Mouse (Mus musculus) megakaryocyte, embryonic 14.5 days (primary cell): ENCODE measurements around the gene Emc3.

ENCODE experiments used
- FLI1 ChIP-seq: IDR thresholded peaks from 2 replicates; pipeline ENCODE4 v1.6.1; 2012; ENCODE audit warnings: low read length, inconsistent platforms, mixed read lengths
- GATA1 ChIP-seq: IDR thresholded peaks from 3 replicates; pipeline ENCODE4 v1.6.1; 2012; ENCODE audit warnings: mixed read lengths, low read length, inconsistent platforms, borderline replicate concordance

DNA sequence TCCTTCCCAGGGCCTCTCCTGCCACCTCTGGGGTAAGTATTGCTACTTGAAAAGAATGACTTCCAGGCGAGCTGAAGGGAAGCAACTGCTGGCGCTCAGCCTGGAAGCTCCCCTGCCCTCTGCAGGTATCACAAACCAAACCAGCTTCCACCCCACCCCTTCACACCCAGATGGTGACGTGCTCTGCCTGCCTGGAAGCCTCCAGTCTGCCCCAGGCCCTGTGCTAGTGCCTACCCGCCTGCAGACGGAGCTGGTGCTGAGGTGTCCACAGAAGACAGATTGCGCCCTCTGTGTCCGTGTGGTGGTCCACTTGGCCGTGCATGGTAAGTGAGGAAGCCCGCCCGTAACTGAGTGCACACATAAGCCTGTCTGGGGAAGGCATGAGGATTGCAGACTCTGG, 59.4 kb downstream of the Emc3 start:
- TF ChIP-seq GATA1: no peak
- no peak for TF ChIP-seq FLI1
